Mouse (Mus musculus) brain, embryonic 14.5 days (tissue): ENCODE results near the gene Pou3f4. TPM values are rescaled to one million over a fixed set of nuclear protein-coding genes. Genes with fewer than 3 reads are reported as not detected.

ENCODE experiments used
- DNase-seq: peaks from one replicate; pipeline ENCODE4 v3.0.0-alpha.2; 2011; ENCODE audit warnings: low read depth
- CTCF ChIP-seq: fragments of 200-500 bp; IDR thresholded peaks from 2 replicates; pipeline ENCODE4 v1.5.1; 2012; ENCODE audit warnings: inconsistent platforms, mild to moderate bottlenecking, moderate library complexity, borderline replicate concordance; ENCODE audit not compliant: insufficient read depth, insufficient read length; ENCODE audit errors: extremely low read depth
- POLR2A ChIP-seq: fragments of 200-500 bp; IDR thresholded peaks from 2 replicates; pipeline ENCODE4 v1.6.1; 2012; ENCODE audit warnings: mild to moderate bottlenecking, inconsistent platforms, borderline replicate concordance; ENCODE audit not compliant: poor library complexity, insufficient read depth, insufficient read length, severe bottlenecking; ENCODE audit errors: extremely low read depth
- polyA plus RNA-seq: library from polyadenylated mRNA; depleted of rRNA; stranded (reverse); fragments of >200 nt; gene quantifications from 2 replicates; pipeline ENCODE4 v1.2.3, GENCODE M21; 2012

The Pou3f4 gene
- polyA plus RNA-seq, 1 experiment, result 48.0 TPM

DNA sequence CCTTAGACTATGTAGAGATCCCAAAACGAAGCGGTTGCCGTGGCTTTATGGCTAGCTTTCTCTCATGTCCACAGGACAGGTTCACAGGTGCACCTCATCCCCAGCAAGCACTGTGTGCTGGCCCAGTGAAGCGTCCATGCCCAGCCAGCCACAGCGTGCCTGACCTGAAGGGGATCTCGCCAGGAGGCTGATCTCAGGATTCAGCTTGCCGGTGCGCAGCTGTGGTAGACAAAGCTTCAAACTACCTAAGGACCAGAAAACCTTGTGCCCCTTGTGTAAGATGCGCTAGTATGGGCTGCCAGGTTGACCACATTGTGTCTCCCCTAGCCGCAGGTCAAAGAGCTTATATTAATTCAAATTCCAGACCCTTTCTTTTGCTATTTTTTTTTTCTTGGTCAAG lies 3.1 kb downstream of the Pou3f4 start:
- DNase-seq, result peak; percentile 53
- TF ChIP-seq CTCF (no peak), POLR2A (no peak)

DNA sequence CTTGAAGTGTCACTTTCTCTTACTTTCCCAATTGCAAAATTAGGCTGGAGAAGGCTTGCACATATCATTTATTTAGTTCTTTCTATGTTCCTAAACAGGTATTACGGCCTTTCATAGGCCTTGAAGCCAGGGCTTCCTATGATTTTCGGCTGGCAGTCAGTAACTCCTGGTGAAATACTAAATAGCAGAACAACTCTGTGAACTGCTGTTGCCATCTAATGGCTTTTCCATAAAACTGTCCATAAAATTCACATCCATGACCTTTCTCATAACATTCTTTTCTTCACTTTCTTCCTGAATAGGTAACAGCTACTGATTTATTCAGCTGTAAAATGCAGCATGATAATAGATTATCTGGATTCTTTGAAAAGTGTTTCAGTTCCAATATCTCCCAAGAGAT lies 23.4 kb downstream of the Pou3f4 start:
- DNase-seq, result peak; percentile 54
- TF ChIP-seq POLR2A, result no peak

GRCm38 (mm10) chrX:110851300-110851699 lies 37.2 kb downstream of the Pou3f4 start:
- peak; percentile 82 for DNase-seq
- TF ChIP-seq POLR2A, result no peak
- TF ChIP-seq CTCF, result no peak
